Comparison of ENCODE assay signal across 7 mouse cellular contexts in the genomic region with DNA sequence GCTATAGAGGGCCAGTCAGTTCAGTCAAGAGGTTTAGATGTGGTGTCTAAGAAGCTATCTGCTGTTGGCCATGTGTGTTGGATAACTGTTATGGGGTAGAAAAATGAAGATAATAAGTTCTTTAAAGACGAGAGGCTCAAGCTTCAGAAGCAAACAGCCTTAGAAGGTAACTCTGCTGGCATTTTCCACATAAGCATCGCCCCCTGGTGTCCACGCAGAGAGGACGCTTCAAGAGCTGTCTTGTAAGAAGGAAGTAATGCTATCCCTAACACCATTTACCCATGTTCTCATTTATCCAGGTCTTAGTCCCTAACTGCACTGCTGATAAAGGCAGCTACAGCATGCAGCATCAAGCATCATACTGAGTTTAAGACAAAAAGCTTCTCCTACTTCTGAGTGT. TPM values are rescaled to one million over a fixed set of nuclear protein-coding genes. Genes with fewer than 3 reads are reported as not detected.
DNase-seq lines count a peak whose midpoint lies in the region; ATAC-seq and TF ChIP-seq lines count a peak whose summit lies in the region.

No protein-coding gene starts in this region.

- no peak overlapping the region for H3K4me3 ChIP-seq in midbrain, postnatal 0 days (ENCODE audit: low read depth, low read length)
- no peak overlapping the region for H3K4me3 ChIP-seq in midbrain, embryonic 16.5 days (ENCODE audit: low read depth, low read length)
- H3K4me3 ChIP-seq in embryonic fibroblast, embryonic 13.5 days (ENCODE audit: insufficient read depth, low read length), result no peak overlapping the region
- no peak overlapping the region for H3K4me3 ChIP-seq in kidney, postnatal 0 days (replicated peaks; ENCODE audit: low read depth, low read length)

- 32% methylated on average over 4 of the region's 4 CpGs for WGBS in midbrain, postnatal 0 days
- WGBS in midbrain, embryonic 16.5 days, result 33% methylated on average over 4 of the region's 4 CpGs
- WGBS in kidney, postnatal 0 days, result 23% methylated on average over 4 of the region's 4 CpGs

- H3K27me3 ChIP-seq in midbrain, postnatal 0 days (ENCODE audit: insufficient read depth, low read length), result no peaks in the 10 kb centered on the region
- no peaks in the 10 kb centered on the region for H3K27me3 ChIP-seq in midbrain, embryonic 16.5 days (ENCODE audit: control insufficient read depth, insufficient read depth, low read depth, low read length)
- no peaks in the 10 kb centered on the region for H3K27me3 ChIP-seq in kidney, postnatal 0 days (ENCODE audit: insufficient read depth, low read length)
- no peaks in the 10 kb centered on the region for H3K27me3 ChIP-seq in splenic B cell, adult 2 months (ENCODE audit: control insufficient read depth, insufficient read depth, low read length, poor library complexity, severe bottlenecking)

- H3K36me3 ChIP-seq in midbrain, postnatal 0 days (ENCODE audit: insufficient read depth, low read length), result no peaks in the 10 kb centered on the region
- no peaks in the 10 kb centered on the region for H3K36me3 ChIP-seq in midbrain, embryonic 16.5 days (ENCODE audit: control insufficient read depth, insufficient read depth, low read length)
- H3K36me3 ChIP-seq in kidney, postnatal 0 days (ENCODE audit: insufficient read depth, low read length), result no peaks in the 10 kb centered on the region
- H3K36me3 ChIP-seq in splenic B cell, adult 2 months (ENCODE audit: control insufficient read depth, insufficient read depth, low read length, poor library complexity, severe bottlenecking), result no peaks in the 10 kb centered on the region; the same call in 1 of the 2 replicates

- no peaks in the 10 kb centered on the region for H3K4me1 ChIP-seq in midbrain, postnatal 0 days (ENCODE audit: insufficient read depth, low read length)
- H3K4me1 ChIP-seq in midbrain, embryonic 16.5 days (ENCODE audit: control insufficient read depth, insufficient read depth, low read length), result no peaks in the 10 kb centered on the region
- peaks cover 15% of the 10 kb centered on the region for H3K4me1 ChIP-seq in embryonic fibroblast, embryonic 13.5 days (ENCODE audit: control insufficient read depth, insufficient read depth, low read length)
- H3K4me1 ChIP-seq in kidney, postnatal 0 days (replicated peaks; ENCODE audit: insufficient read depth, low read length), result no peaks in the 10 kb centered on the region

- no peak overlapping the region for H3K27ac ChIP-seq in midbrain, postnatal 0 days (ENCODE audit: low read depth, low read length)
- H3K27ac ChIP-seq in midbrain, embryonic 16.5 days (ENCODE audit: low read length), result no peak overlapping the region
- H3K27ac ChIP-seq in embryonic fibroblast, embryonic 13.5 days (ENCODE audit: insufficient read depth, low read length), result no peak overlapping the region
- H3K27ac ChIP-seq in kidney, postnatal 0 days, result no peak overlapping the region

- TF ChIP-seq CTCF in midbrain, postnatal 0 days (IDR thresholded peaks at IDR 0.05), result peak; percentile 62
- peak; percentile 67; the same call in 1 of the 2 replicates for TF ChIP-seq CTCF in embryonic fibroblast, embryonic 13.5 days (IDR thresholded peaks at IDR 0.05; ENCODE audit: borderline replicate concordance, insufficient read depth, low read length)
- TF ChIP-seq CTCF in kidney, postnatal 0 days (IDR thresholded peaks at IDR 0.05; ENCODE audit: low read depth), result peak; percentile 74

- no peak for TF ChIP-seq POLR2A in embryonic fibroblast, embryonic 13.5 days (IDR thresholded peaks at IDR 0.05; ENCODE audit: low read depth, low read length)

- no peak overlapping the region for H3K9ac ChIP-seq in midbrain, postnatal 0 days (replicated peaks; ENCODE audit: low read length, poor library complexity, severe bottlenecking)
- no peak overlapping the region for H3K9ac ChIP-seq in midbrain, embryonic 16.5 days (ENCODE audit: low read depth, low read length)
- H3K9ac ChIP-seq in kidney, postnatal 0 days (ENCODE audit: low read depth, low read length), result no peak overlapping the region

- H3K9me3 ChIP-seq in midbrain, postnatal 0 days (ENCODE audit: low read length), result no peaks in the 10 kb centered on the region
- H3K9me3 ChIP-seq in midbrain, embryonic 16.5 days (replicated peaks; ENCODE audit: control insufficient read depth, low read length, poor library complexity, severe bottlenecking), result no peaks in the 10 kb centered on the region
- H3K9me3 ChIP-seq in kidney, postnatal 0 days (replicated peaks; ENCODE audit: low read length), result no peaks in the 10 kb centered on the region

- H3K4me2 ChIP-seq in midbrain, postnatal 0 days (ENCODE audit: low read depth, low read length, poor library complexity, severe bottlenecking), result no peak overlapping the region
- no peak overlapping the region for H3K4me2 ChIP-seq in midbrain, embryonic 16.5 days (ENCODE audit: low read length)
- no peak overlapping the region for H3K4me2 ChIP-seq in kidney, postnatal 0 days (ENCODE audit: low read length)

- DNase-seq in midbrain, postnatal 0 days (ENCODE audit: low spot score), result peak; percentile 34
- peak; percentile 68 for DNase-seq in kidney, postnatal 0 days (ENCODE audit: low spot score)
- peak; percentile 52 to 64 for DNase-seq in lung, postnatal 4 days
- peak; percentile 89 for DNase-seq in splenic B cell, adult 2 months (ENCODE audit: low read depth, low spot score)

- ATAC-seq in midbrain, postnatal 0 days (ENCODE audit: low FRiP score), result no peak
- no peak for ATAC-seq in midbrain, embryonic 16.5 days
- peak; percentile 75 for ATAC-seq in activated CD4-positive, CD25-positive, alpha-beta regulatory T cell, adult 4 months
- no peak for ATAC-seq in kidney, postnatal 0 days (replicated peaks; ENCODE audit: low FRiP score, low read depth)

RNA-seq across cellular contexts. Expression of a gene that starts 35.7 kb away (rescaled TPM):
- 10.6 and 12.8 TPM in 2 replicates for total RNA-seq in midbrain, postnatal 0 days (2014; rRNA removed)
- 2.2 and 3.0 TPM in 2 replicates for polyA plus RNA-seq in midbrain, postnatal 0 days (2015; fragmentation: Nextera tagmentation; extraction: Ambion mirVana)
- polyA plus RNA-seq in midbrain, embryonic 16.5 days (2015; fragmentation: Nextera tagmentation; extraction: Ambion mirVana), result 3.8 and 4.0 TPM in 2 replicates
- polyA plus RNA-seq in activated CD4-positive, CD25-positive, alpha-beta regulatory T cell, adult 4 months (2017; shearing (Covaris generic)), result 100 to 1,000 TPM in 1 of 2 experiments, 10 to 100 TPM in 1; 93.0 to 114 TPM
- polyA plus RNA-seq in embryonic fibroblast, embryonic 13.5 days (2011; ENCODE audit: insufficient read length, low read depth, missing spikeins), result 2.0 and 8.5 TPM in 2 replicates
- 2.4 and 2.6 TPM in 2 replicates for polyA plus RNA-seq in kidney, postnatal 0 days (2015; fragmentation: Nextera tagmentation; extraction: Ambion mirVana)

Comparison
In these comparisons a context has a peak if more than half of its experiments do, and no peak if none do; other contexts are left out.
1. DNase-seq: peak in every context shown above with its lines; median percentile 89 in splenic B cell, adult 2 months; 68 in kidney, postnatal 0 days; 58 in lung, postnatal 4 days; 34 in midbrain, postnatal 0 days.